Mouse (Mus musculus) MEL (cell line): ENCODE measurements around the gene Sergef.
A peak's percentile ranks its signal among the peaks of the same experiment; 100 is the strongest.

Experiments
- CTCF ChIP-seq, 3 experiments: IDR thresholded peaks in 2 of 3; conservative IDR thresholded peaks in 1 of 3; 2 replicates each; pipeline ENCODE4 v1.5.1; 2011 to 2012; ENCODE audit warnings: low read length in 3 of 3, low read depth in 2 of 3, mild to moderate bottlenecking in 2 of 3, improper control_type of control experiment in 1 of 3, inconsistent platforms in 1 of 3, mixed read lengths in 1 of 3, moderate library complexity in 1 of 3; ENCODE audit not compliant: control insufficient read depth in 1 of 3, insufficient read depth in 1 of 3, poor library complexity in 1 of 3, severe bottlenecking in 1 of 3
- EP300 ChIP-seq, 2 experiments: IDR thresholded peaks; 2 replicates each; pipeline ENCODE4 v1.6.1; 2011; ENCODE audit warnings: improper control_type of control experiment in 2 of 2, low read length in 2 of 2, low read depth in 1 of 2, mild to moderate bottlenecking in 1 of 2
- MAX ChIP-seq: IDR thresholded peaks from 2 replicates; pipeline ENCODE4 v1.6.1; 2011; ENCODE audit warnings: low read length, improper control_type of control experiment
- MXI1 ChIP-seq: IDR thresholded peaks from 2 replicates; pipeline ENCODE4 v1.6.1; 2011; ENCODE audit warnings: mild to moderate bottlenecking, low read depth, low read length, improper control_type of control experiment
- TAL1 ChIP-seq: IDR thresholded peaks from 2 replicates; pipeline ENCODE4 v1.6.1; 2012; ENCODE audit warnings: mild to moderate bottlenecking, inconsistent platforms, low read length, moderate library complexity, mixed read lengths

GRCm38 (mm10) chr7:46675886-46676285 is 36.3 kb upstream of the Sergef start:
- TF ChIP-seq CTCF (IDR thresholded peaks at IDR 0.05 in 2 of 3, conservative IDR thresholded peaks at IDR 0.05 in 1 of 3; ENCODE audit: control insufficient read depth in 1 of 3, insufficient read depth in 1 of 3, low read depth in 2 of 3, low read length in 3 of 3, poor library complexity in 1 of 3, severe bottlenecking in 1 of 3) (no peak), MXI1 (peak; percentile 39; the same call in 1 of the 2 replicates), MAX (no peak), TAL1 (no peak), EP300 (IDR thresholded peaks at IDR 0.05; ENCODE audit: low read depth in 1 of 2, low read length in 2 of 2) (peak; percentile 60 to 63; a peak in 2 of 4 replicates)
